Mouse (Mus musculus) layer of hippocampus, postnatal 14 days (tissue): ENCODE measurements around the gene Alpl. TPM values are rescaled to one million over a fixed set of nuclear protein-coding genes. Genes with fewer than 3 reads are reported as not detected.

Source experiments
- DNase-seq, 2 experiments: peaks; one replicate each; pipeline ENCODE4 v3.0.0; 2021 to 2022; ENCODE audit warnings: low spot score in 2 of 2, mixed read lengths in 1 of 2
- total RNA-seq, 2 experiments: library from RNA; stranded (reverse); gene quantifications; 2 replicates each; pipeline ENCODE4 v1.2.3; 2021

The Alpl gene
- total RNA-seq, 2 experiments from 2014 or later, result 5.3 to 5.6 TPM

- DNase-seq, result no peak
Observed at GRCm38 (mm10) chr4:137743791-137744190, 52.4 kb downstream of the Alpl start.

GRCm38 (mm10) chr4:137740350-137740749 lies 55.8 kb downstream of the Alpl start:
- DNase-seq, result no peak

- peak in 1 of 2 experiments; percentile 54 for DNase-seq
Observed at GRCm38 (mm10) chr4:137739151-137739923, 56.8 kb downstream of the Alpl start.

- DNase-seq, result no peak
Observed at GRCm38 (mm10) chr4:137737760-137738159, 58.4 kb downstream of the Alpl start.

- no peak for DNase-seq
Observed at GRCm38 (mm10) chr4:137736220-137736701, 59.9 kb downstream of the Alpl start.

- no peak for DNase-seq
Observed at GRCm38 (mm10) chr4:137733459-137733858, 62.7 kb downstream of the Alpl start.

GRCm38 (mm10) chr4:137732962-137733361 lies 63.2 kb downstream of the Alpl start:
- no peak for DNase-seq

- no peak for DNase-seq
Observed at GRCm38 (mm10) chr4:137732361-137732760, 63.8 kb downstream of the Alpl start.

GRCm38 (mm10) chr4:137731891-137732290 lies 64.3 kb downstream of the Alpl start:
- no peak for DNase-seq

- no peak for DNase-seq
Observed at GRCm38 (mm10) chr4:137730757-137731156, 65.4 kb downstream of the Alpl start.

- peak; percentile 92 to 95 for DNase-seq
Observed at GRCm38 (mm10) chr4:137730134-137730533, 66.0 kb downstream of the Alpl start.

- DNase-seq, result no peak
Observed at GRCm38 (mm10) chr4:137729155-137729855, 66.9 kb downstream of the Alpl start.

- peak; percentile 53 to 65 for DNase-seq
Observed at GRCm38 (mm10) chr4:137728399-137729154, 67.6 kb downstream of the Alpl start.

GRCm38 (mm10) chr4:137727506-137728187 lies 68.5 kb downstream of the Alpl start:
- DNase-seq, result no peak

- DNase-seq, result no peak
Observed at GRCm38 (mm10) chr4:137726739-137727505, 69.3 kb downstream of the Alpl start.

- no peak for DNase-seq
Observed at GRCm38 (mm10) chr4:137725541-137726145, 70.5 kb downstream of the Alpl start.

GRCm38 (mm10) chr4:137724766-137725165 lies 71.4 kb downstream of the Alpl start:
- no peak for DNase-seq

- no peak for DNase-seq
Observed at GRCm38 (mm10) chr4:137724212-137724611, 72.0 kb downstream of the Alpl start.

- DNase-seq, result no peak
Observed at GRCm38 (mm10) chr4:137723527-137723926, 72.7 kb downstream of the Alpl start.
